Mouse (Mus musculus): ENCODE data around the gene Gm10135.
"Not testable (repeated sequence)": the region's sequence is repeated elsewhere in the genome, so short reads cannot be mapped to it uniquely, and the experiment has no call there.

Gm10135 gene

GRCm38 (mm10) chr5:72960096-72960495 is 14.4 kb downstream of the Gm10135 start:
- DNase-seq (ENCODE audit: low spot score): no peak

DNA sequence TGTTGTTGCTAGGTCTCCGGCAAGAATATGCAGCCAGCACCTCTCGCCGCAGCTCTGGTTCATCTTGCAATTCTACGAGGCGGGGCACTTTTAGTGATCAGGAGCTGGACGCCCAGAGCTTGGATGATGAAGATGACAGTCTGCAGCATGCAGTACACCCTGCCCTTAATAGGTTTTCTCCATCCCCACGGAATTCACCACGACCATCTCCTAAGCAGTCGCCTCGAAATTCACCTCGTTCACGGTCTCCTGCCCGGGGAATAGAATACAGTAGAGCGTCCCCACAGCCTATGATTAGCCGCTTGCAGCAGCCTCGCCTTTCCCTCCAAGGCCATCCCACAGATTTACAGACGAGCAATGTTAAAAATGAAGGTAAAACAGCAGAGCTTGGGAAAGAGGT is 17.2 kb downstream of the Gm10135 start:
- no peak for DNase-seq (ENCODE audit: low spot score)

DNA sequence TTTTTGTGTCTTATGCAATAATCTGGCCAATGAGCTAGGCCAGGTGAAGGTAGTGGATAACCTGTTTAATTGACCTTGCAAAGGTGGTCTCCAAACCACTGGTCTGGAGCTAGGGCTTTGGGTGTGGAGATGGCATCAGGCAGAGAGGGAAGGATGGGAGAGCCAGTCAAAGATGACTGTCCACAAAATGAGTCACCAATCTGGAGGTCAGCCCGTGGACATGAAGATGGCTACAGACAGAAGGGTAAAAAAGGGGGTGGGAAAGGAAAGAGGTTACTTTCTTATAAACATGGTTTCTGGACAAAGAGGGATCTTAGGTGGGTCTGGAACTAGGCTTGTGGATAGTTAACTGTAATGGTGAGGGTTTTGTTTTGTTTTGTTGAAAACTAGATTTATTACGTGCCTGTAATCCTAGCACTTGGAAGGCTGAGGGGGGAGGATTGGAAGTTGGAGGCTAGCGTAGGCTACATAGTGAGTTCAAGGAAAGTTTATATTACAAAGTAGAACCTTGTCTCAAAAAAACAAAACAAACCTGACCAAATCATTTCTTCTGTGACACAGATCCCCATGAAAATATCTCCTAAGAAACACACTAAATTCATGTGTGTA is 20.4 kb downstream of the Gm10135 start:
- no peak for DNase-seq (ENCODE audit: low spot score)

DNA sequence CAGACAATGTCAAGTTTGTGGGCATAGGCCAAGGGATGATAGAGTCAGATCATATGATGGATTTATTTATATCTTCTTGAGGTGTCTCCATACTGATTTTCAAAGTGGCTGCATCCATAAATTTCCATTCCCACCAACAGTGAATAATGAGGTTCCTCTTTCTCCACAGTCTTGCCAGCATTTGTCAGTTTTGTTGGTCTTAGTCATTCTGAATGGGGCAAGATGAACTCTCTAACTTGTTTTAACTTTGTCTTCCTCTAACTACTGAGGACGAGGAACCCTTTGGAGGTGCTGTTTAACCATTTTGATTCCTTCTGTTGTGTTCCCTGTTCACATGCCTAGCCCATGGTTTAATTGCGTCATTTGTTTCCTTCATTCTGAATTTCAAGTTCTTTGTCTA is 24.2 kb downstream of the Gm10135 start:
- no peak for DNase-seq (ENCODE audit: low spot score)

DNA sequence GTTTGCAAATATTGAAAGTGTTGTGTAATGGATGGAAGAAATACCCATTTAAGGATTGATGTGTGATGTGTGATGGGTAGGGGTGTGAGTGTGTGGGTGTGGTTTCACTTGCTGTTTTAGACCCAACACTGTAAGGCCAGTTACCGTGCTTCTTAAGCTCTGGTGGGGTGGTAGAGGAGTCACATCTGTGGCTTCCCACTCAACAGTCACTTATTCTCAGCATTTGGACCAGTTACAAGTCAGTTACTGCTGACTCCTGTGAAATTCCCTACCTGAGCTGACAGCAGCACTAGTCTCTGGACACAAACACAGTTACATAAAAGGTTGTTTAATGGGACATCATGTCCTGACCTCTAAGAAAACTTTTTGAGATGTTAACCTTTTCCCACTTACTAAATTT is 26.4 kb downstream of the Gm10135 start:
- DNase-seq (ENCODE audit: low spot score): no peak

DNA sequence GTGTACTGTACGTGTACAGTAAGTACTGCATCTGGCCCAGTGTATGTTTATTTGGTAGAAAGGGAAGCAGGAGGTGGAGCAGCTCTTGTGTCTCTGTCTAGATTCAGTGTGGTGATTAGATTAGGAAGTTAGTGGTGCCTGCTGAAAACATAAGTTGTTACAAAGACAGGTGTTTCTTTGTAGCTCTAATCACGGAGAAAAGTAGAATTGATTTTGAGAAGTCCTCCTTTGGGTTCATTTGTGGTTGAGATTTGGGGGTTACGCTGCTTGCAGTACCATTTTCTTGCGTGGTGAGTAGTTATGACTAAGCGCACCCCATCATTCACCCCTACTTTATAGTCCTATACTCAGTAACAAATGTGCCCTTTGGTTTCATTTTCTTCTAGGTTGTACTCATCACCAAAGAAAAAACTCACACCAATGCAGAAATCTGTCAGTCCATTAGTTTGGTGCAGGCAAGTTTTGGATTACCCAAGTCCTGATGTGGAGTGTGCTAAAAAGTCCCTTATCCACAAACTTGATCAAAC is 33.5 kb downstream of the Gm10135 start:
- DNase-seq (ENCODE audit: low spot score): no peak

DNA sequence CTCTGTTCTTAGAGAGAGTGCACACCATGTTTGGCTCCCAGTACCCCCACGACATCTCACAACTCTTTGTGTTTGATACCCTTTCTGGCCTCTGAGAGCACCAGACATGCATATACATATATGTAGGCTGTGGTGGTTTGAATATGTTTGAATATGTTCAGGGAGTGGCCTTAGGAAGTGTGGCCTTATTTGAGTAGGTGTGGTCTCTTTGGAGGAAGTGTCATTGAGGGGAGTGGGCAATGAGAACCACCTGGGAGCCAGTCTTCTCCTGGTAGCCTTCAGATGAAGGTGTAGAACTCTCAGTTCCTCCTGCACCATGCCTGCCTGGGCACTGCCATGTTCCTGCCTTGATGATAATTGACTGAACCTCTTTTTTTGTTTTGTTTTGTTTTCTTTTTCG is 35.2 kb downstream of the Gm10135 start:
- DNase-seq (ENCODE audit: low spot score): no peak

DNA sequence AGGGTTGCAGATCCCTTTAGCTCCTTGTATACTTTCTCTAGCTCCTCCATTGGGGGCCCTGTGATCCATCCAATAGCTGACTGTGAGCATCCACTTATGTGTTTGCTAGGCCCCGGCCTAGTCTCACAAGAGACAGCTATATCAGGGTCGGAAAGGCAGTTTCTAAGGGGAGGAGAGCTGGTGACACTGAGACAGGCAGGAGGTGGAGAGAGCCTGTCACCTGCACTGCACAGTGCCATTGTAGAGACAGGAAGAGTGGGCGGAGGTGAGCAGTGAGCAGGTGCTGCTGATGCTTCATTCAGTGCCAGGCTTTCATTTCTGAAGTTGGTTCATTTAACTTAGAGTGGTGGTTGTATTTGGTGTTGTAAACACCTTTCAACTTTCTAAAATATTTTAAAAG is 36.1 kb downstream of the Gm10135 start:
- DNase-seq (ENCODE audit: low spot score): not testable (repeated sequence)

DNA sequence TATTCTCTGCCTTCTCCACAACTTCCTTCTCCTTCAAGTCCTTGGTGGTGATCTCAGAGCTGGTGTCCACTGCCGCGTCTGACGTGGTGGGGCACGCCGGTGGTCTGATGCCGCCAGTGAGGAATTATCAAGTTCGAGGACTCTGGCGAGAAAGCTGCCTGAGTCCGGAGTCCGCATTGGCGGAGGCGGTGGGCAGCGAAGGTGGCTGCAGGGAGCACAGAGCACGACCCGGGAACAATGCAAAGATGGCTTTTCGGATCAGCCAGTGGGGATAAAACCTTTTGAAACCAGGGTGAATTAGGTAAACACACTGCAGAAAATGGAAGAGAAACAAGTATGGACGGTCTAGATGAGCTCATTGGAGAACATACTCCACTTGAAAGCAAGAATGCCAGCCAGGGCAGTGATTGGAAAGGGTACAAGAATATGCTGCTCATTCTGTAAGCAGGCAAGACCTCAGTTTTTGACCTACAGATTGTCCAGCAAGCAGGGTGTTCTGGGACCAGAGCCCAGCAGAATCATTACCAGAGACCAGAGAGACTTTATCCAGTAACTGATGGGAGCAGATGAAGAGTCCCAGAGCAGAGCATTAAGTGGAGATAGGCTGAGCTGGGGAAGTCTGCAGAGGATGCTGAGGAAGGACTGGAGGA is 41.4 kb downstream of the Gm10135 start:
- DNase-seq (ENCODE audit: low spot score): no peak

DNA sequence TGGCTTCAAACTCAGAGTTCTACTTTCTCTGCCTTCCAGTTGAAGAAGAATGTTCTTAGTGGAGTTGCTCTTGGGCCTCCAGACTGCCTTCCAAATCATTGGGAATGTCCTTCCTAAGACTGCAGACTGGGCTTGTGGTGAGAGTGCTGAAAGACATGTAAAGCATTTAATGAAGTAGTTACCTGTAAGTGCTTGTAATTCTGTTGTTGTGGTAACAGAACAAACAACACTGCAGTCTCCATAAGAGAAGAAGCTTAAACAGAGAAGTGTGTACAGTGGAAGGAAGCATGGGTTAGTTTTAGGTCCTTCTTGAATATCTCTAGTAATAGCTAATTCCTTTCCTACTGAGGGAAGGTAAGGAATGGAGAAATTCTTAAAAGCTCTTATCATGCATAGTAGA is 47.4 kb downstream of the Gm10135 start:
- DNase-seq (ENCODE audit: low spot score): no peak

GRCm38 (mm10) chr5:72922796-72923195 is 51.7 kb downstream of the Gm10135 start:
- no peak for DNase-seq (ENCODE audit: low spot score)

DNA sequence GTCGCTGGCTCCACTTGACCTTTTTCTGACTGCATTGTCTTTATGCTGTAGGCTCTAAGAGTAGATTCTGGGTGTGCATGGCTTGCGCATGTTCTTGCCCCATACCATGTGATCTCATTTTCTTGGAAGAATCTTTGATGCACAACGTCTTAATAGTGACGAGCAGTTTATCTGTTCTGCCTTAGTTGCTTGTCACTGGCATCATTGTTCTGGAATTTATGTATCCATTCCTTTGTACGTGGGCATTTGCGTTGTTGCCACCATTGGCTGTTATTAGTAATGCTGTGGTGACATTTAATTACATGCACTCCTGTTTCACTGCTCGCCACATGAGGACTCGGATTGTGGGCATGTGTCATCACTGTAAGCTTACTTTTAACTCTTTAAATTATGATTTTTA is 53.3 kb downstream of the Gm10135 start:
- DNase-seq (ENCODE audit: low spot score): no peak

DNA sequence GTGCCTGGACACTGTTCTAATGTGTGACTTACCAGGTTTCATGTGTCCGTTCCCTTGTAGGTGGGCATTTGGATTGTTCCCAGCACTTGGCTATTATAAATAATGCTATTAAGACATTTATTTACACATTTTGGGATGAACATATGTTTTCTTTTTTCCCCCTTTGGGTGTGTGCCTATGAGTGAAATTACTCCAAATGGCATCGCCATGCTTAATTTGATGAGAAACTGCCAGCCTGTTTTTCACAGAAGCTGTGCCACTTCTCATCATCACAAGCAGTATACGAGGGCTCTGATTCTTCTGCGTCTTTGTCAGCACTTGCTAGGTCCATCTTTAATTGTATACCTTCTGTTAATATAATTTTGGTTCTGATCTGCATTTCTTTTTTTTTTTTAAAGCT is 54.1 kb downstream of the Gm10135 start:
- DNase-seq (ENCODE audit: low spot score): no peak

DNA sequence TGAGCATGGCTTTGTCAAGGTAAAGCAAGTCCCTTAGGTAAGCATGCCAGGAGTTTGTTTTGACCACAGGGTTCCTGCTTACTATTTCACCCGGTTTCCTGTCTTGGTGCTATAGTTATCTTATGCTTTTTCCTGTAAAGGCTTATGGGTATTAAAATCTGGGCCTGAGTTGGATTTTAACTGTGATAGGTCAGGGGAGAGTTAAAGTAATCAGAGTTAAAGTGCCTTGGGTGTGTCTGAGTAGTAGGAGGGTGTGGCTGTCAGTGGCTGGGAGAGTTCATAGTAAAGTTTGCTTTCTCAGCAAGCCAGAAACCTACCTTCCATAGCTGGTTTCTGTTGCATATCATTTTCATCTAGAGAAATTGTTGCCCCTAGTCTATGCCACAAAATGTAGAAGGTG is 57.7 kb downstream of the Gm10135 start:
- no peak for DNase-seq (ENCODE audit: low spot score)

GRCm38 (mm10) chr5:72916048-72916447 is 58.5 kb downstream of the Gm10135 start:
- no peak for DNase-seq (ENCODE audit: low spot score)
